Mouse (Mus musculus) limb, embryonic 10.5 days (tissue): ENCODE results near the gene 1700129C05Rik. TPM values are rescaled to one million over a fixed set of nuclear protein-coding genes. Genes with fewer than 3 reads are reported as not detected.

Experiments used
- polyA plus RNA-seq: library from polyadenylated mRNA; unstranded; fragments of >200 nt; fragmentation: Nextera tagmentation; extraction: Ambion mirVana; gene quantifications from 2 replicates; pipeline ENCODE4 v1.2.1, GENCODE M21; 2016

1700129C05Rik gene
- polyA plus RNA-seq, 1 experiment from 2014 or later: not detected

Other genes starting within 250 kb of the 1700129C05Rik start
- not detected in 2 replicates for gene Gm5142, start 35.9 kb upstream of the 1700129C05Rik start, polyA plus RNA-seq
- gene Rcbtb1, start 58.3 kb upstream of the 1700129C05Rik start, polyA plus RNA-seq: 117 and 127 TPM in 2 replicates
- not detected in 2 replicates for gene Gm6904, start 117.3 kb upstream of the 1700129C05Rik start, polyA plus RNA-seq
- not detected in 2 replicates for gene Phf11a, start 154.6 kb upstream of the 1700129C05Rik start, polyA plus RNA-seq
- 0.13 TPM in 1 of 2 replicates, not detected in the other for gene Phf11b, start 198.5 kb upstream of the 1700129C05Rik start, polyA plus RNA-seq
- gene Phf11d, start 222.6 kb upstream of the 1700129C05Rik start, polyA plus RNA-seq: 0.23 and 0.29 TPM in 2 replicates